Mouse (Mus musculus) bone marrow, adult 2 months (tissue): Measurements from ENCODE around the gene 1700056E22Rik. TPM values are rescaled to one million over a fixed set of nuclear protein-coding genes. Genes with fewer than 3 reads are reported as not detected.
A peak's percentile ranks its signal among the peaks of the same experiment; 100 is the strongest.

Experiments
- H3K27ac ChIP-seq: fragments of 200-500 bp; 2 replicates; pipeline ENCODE4 v1.5.1; 2012; ENCODE audit warnings: low read depth, mild to moderate bottlenecking, control low read depth, inconsistent platforms, low read length; ENCODE audit not compliant: control insufficient read depth, poor library complexity, insufficient read depth
- H3K4me1 ChIP-seq: fragments of 200-500 bp; 2 replicates; pipeline ENCODE4 v1.6.1; 2011; ENCODE audit warnings: low read length; ENCODE audit not compliant: control insufficient read depth, insufficient read depth
- H3K4me3 ChIP-seq: fragments of 200-500 bp; replicated peaks from 2 replicates; pipeline ENCODE3; 2011; ENCODE audit warnings: mild to moderate bottlenecking, low read depth, low read length, control low read depth; ENCODE audit not compliant: control insufficient read depth
- CTCF ChIP-seq: fragments of 200-500 bp; IDR thresholded peaks from 2 replicates; pipeline ENCODE4 v1.5.1; 2011; ENCODE audit warnings: low read length, control low read depth; ENCODE audit not compliant: control insufficient read depth, insufficient read depth
- POLR2A ChIP-seq: fragments of 200-500 bp; IDR thresholded peaks from 2 replicates; pipeline ENCODE4 v1.6.1; 2011; ENCODE audit warnings: low read depth, mild to moderate bottlenecking, control low read depth, low read length, borderline replicate concordance; ENCODE audit not compliant: control insufficient read depth
- WGBS: fragments of 180-500 bp; shearing (Covaris S2); methylation state at CpG from one replicate; pipeline ENCODE4 v1.1.7; 2018; 5-methylcytosine and 5-hydroxymethylcytosine counted together
- polyA plus RNA-seq: library from polyadenylated mRNA; stranded (reverse); fragments of >200 nt; gene quantifications from 2 replicates; pipeline ENCODE4 v1.2.4, GENCODE M21; 2011; ENCODE audit warnings: low replicate concordance; ENCODE audit not compliant: missing spikeins, insufficient read depth, insufficient read length

Gene 1700056E22Rik
- polyA plus RNA-seq, 1 experiment = not detected

GRCm38 (mm10) chr1:184033390-184034010, 601 bp downstream of the 1700056E22Rik start:
- under 1% methylated on average over 63 of the region's 63 CpGs for WGBS
- TF ChIP-seq CTCF = peak; percentile 22; the same call in 1 of the 2 replicates
- TF ChIP-seq POLR2A = peak; percentile 62; the same call in 1 of the 2 replicates
- H3K4me1 ChIP-seq = no peaks in the 10 kb centered on the region; the same call in 1 of the 2 replicates
- H3K4me3 ChIP-seq = peak overlapping the region; percentile 85
- H3K27ac ChIP-seq = peak overlapping the region; percentile 86

- WGBS = 43% methylated on average over 19 of the region's 19 CpGs
- no peak for TF ChIP-seq CTCF
- no peak for TF ChIP-seq POLR2A
- peak overlapping the region; percentile 85 for H3K4me3 ChIP-seq
Measured at GRCm38 (mm10) chr1:184032682-184033389, 1.3 kb downstream of the 1700056E22Rik start.

GRCm38 (mm10) chr1:184030070-184030802, 3.9 kb downstream of the 1700056E22Rik start:
- H3K4me3 ChIP-seq = no peak overlapping the region
- no peak for TF ChIP-seq POLR2A
- WGBS = 89% methylated on average over 8 of the region's 8 CpGs
- H3K4me1 ChIP-seq = no peaks in the 10 kb centered on the region; the same call in 1 of the 2 replicates
- no peak overlapping the region for H3K27ac ChIP-seq

More at GRCm38 (mm10) chr1:184032682-184033389, 1.3 kb downstream of the 1700056E22Rik start:
- Histone ChIP-seq H3K4me1 (no peaks in the 10 kb centered on the region; the same call in 1 of the 2 replicates), H3K27ac (peak overlapping the region; percentile 86)

GRCm38 (mm10) chr1:184027039-184027438, 7.1 kb downstream of the 1700056E22Rik start:
- H3K27ac ChIP-seq = no peak overlapping the region
- TF ChIP-seq CTCF (no peak), POLR2A (no peak)
- 76% methylated on average over 3 of the region's 3 CpGs for WGBS
- no peak overlapping the region for H3K4me3 ChIP-seq
- H3K4me1 ChIP-seq = no peaks in the 10 kb centered on the region

GRCm38 (mm10) chr1:184025079-184025478, 9.0 kb downstream of the 1700056E22Rik start:
- Histone ChIP-seq H3K4me3 (no peak overlapping the region), H3K27ac (no peak overlapping the region), H3K4me1 (no peaks in the 10 kb centered on the region)
- WGBS = 78% methylated on average over 5 of the region's 5 CpGs
- TF ChIP-seq CTCF (no peak), POLR2A (no peak)

- Histone ChIP-seq H3K4me3 (no peak overlapping the region), H3K27ac (no peak overlapping the region), H3K4me1 (no peaks in the 10 kb centered on the region)
- TF ChIP-seq CTCF (no peak), POLR2A (no peak)
- 85% methylated on average over 2 of the region's 2 CpGs for WGBS
Measured at GRCm38 (mm10) chr1:184024631-184025030, 9.5 kb downstream of the 1700056E22Rik start.

- TF ChIP-seq POLR2A (no peak), CTCF (no peak)
- H3K4me3 ChIP-seq = no peak overlapping the region
- WGBS = 78% methylated on average over 2 of the region's 2 CpGs
- H3K4me1 ChIP-seq = no peaks in the 10 kb centered on the region
- H3K27ac ChIP-seq = no peak overlapping the region
Measured at GRCm38 (mm10) chr1:184023971-184024370, 10.1 kb downstream of the 1700056E22Rik start.

- H3K4me3 ChIP-seq = no peak overlapping the region
- 69% methylated on average over 6 of the region's 6 CpGs for WGBS
- H3K27ac ChIP-seq = no peak overlapping the region
- no peaks in the 10 kb centered on the region for H3K4me1 ChIP-seq
- TF ChIP-seq POLR2A (no peak), CTCF (no peak)
Measured at GRCm38 (mm10) chr1:184019722-184020107, 14.4 kb downstream of the 1700056E22Rik start.

- H3K4me1 ChIP-seq = no peaks in the 10 kb centered on the region
- WGBS = 75% methylated on average over 6 of the region's 6 CpGs
- H3K4me3 ChIP-seq = no peak overlapping the region
- no peak for TF ChIP-seq POLR2A
- no peak for TF ChIP-seq CTCF
- H3K27ac ChIP-seq = no peak overlapping the region
Measured at GRCm38 (mm10) chr1:184019042-184019721, 14.9 kb downstream of the 1700056E22Rik start.
